In genomic region chr9:64385511-64386465, GRCm38 (mm10) we compare ENCODE assay signal across 8 mouse cellular contexts. TPM values are rescaled to one million over a fixed set of nuclear protein-coding genes. Genes with fewer than 3 reads are reported as not detected.
A peak's percentile ranks its signal among the peaks of the same experiment; 100 is the strongest.
DNase-seq lines count a peak whose midpoint lies in the region; ATAC-seq and TF ChIP-seq lines count a peak whose summit lies in the region.

Megf11 (plus strand) TSS chr9:64385626.

- WGBS in kidney, embryonic 15.5 days, result under 1% methylated on average over 87 of the region's 93 CpGs
- 3% methylated on average over 93 of the region's 93 CpGs for WGBS in forebrain, postnatal 0 days
- 2% methylated on average over 72 of the region's 93 CpGs for WGBS in liver, postnatal 0 days (ENCODE audit: insufficient replicate concordance)

- peaks cover 32% of the 10 kb centered on the region for H3K4me1 ChIP-seq in kidney, embryonic 15.5 days
- 0 out of 2 replicates have a peak, but pooled peaks cover 2% of the 10 kb centered on the region for H3K4me1 ChIP-seq in forebrain, postnatal 0 days (ENCODE audit: insufficient read depth)
- H3K4me1 ChIP-seq in liver, postnatal 0 days (ENCODE audit: insufficient read depth), result peaks cover 11% of the 10 kb centered on the region; the same call in 1 of the 2 replicates

- H3K9me3 ChIP-seq in kidney, embryonic 15.5 days (replicated peaks), result peaks cover 2% of the 10 kb centered on the region; the same call in 1 of the 2 replicates
- H3K9me3 ChIP-seq in forebrain, postnatal 0 days (ENCODE audit: low read length), result no peaks in the 10 kb centered on the region
- H3K9me3 ChIP-seq in liver, postnatal 0 days (ENCODE audit: low read length), result no peaks in the 10 kb centered on the region

- TF ChIP-seq CTCF in forebrain, postnatal 0 days (IDR thresholded peaks at IDR 0.05; ENCODE audit: low read depth), result no peak
- TF ChIP-seq CTCF in liver, postnatal 0 days (IDR thresholded peaks at IDR 0.05; ENCODE audit: low read depth), result no peak

- DNase-seq in kidney, adult 11 months, result no peak
- DNase-seq in cerebellum, adult 18-20 months, result peak; percentile 71 to 80
- DNase-seq in forebrain, postnatal 0 days, result peak; percentile 74
- DNase-seq in kidney, postnatal 25 days, result peak; percentile 14 to 46
- peak; percentile 22 for DNase-seq in liver, postnatal 0 days
- peak; percentile 67 to 75 for DNase-seq in right cerebral cortex, postnatal 10 days (ENCODE audit: low spot score in 2 of 2)
- no peak for DNase-seq in thymus, postnatal 25 days

- TF ChIP-seq EP300 in liver, postnatal 0 days (IDR thresholded peaks at IDR 0.05; ENCODE audit: low read depth), result no peak

- peak within 1 kb of the TSS; percentile 100 for H3K4me2 ChIP-seq in kidney, embryonic 15.5 days
- H3K4me2 ChIP-seq in forebrain, postnatal 0 days (ENCODE audit: low read depth), result peak within 1 kb of the TSS; percentile 100
- peak within 1 kb of the TSS; percentile 67 for H3K4me2 ChIP-seq in liver, postnatal 0 days (ENCODE audit: low read depth, low read length)

- ATAC-seq in kidney, embryonic 15.5 days (replicated peaks; ENCODE audit: low FRiP score), result peak; percentile 66
- ATAC-seq in forebrain, postnatal 0 days, result peak; percentile 73
- peak; percentile 35; the same call in 1 of the 2 replicates for ATAC-seq in liver, postnatal 0 days

- H3K36me3 ChIP-seq in kidney, embryonic 15.5 days, result no peaks in the 10 kb centered on the region
- no peaks in the 10 kb centered on the region for H3K36me3 ChIP-seq in forebrain, postnatal 0 days (ENCODE audit: insufficient read depth)
- no peaks in the 10 kb centered on the region for H3K36me3 ChIP-seq in liver, postnatal 0 days (replicated peaks; ENCODE audit: insufficient read depth, low read length)

- peak within 1 kb of the TSS; percentile 57 for H3K9ac ChIP-seq in kidney, embryonic 15.5 days
- H3K9ac ChIP-seq in forebrain, postnatal 0 days, result peak within 1 kb of the TSS; percentile 56
- no peak within 1 kb of the TSS; the same call in 1 of the 2 replicates for H3K9ac ChIP-seq in liver, postnatal 0 days (replicated peaks)

- peak within 1 kb of the TSS; percentile 62 for H3K4me3 ChIP-seq in kidney, embryonic 15.5 days (replicated peaks)
- peak within 1 kb of the TSS; percentile 61 for H3K4me3 ChIP-seq in forebrain, postnatal 0 days (ENCODE audit: low read depth, low read length)
- peak within 1 kb of the TSS; percentile 31 for H3K4me3 ChIP-seq in liver, postnatal 0 days (ENCODE audit: low read depth, low read length)

- peaks cover 77% of the 10 kb centered on the region for H3K27me3 ChIP-seq in kidney, embryonic 15.5 days
- peaks cover 11% of the 10 kb centered on the region for H3K27me3 ChIP-seq in forebrain, postnatal 0 days (ENCODE audit: insufficient read depth, low read length)
- peaks cover 56% of the 10 kb centered on the region for H3K27me3 ChIP-seq in liver, postnatal 0 days (ENCODE audit: insufficient read depth, low read length)

- H3K27ac ChIP-seq in kidney, embryonic 15.5 days, result no peak within 1 kb of the TSS
- no peak within 1 kb of the TSS for H3K27ac ChIP-seq in forebrain, postnatal 0 days (ENCODE audit: low read depth, low read length)
- no peak within 1 kb of the TSS for H3K27ac ChIP-seq in liver, postnatal 0 days (ENCODE audit: low read depth)

RNA-seq across cellular contexts. Expression of gene Megf11, which starts in this region (rescaled TPM):
- 3.9 and 4.0 TPM in 2 replicates for polyA plus RNA-seq in kidney, embryonic 15.5 days (2015; fragmentation: Nextera tagmentation; extraction: Ambion mirVana)
- total RNA-seq in forebrain, postnatal 0 days (2014; rRNA removed), result 7.4 and 14.5 TPM in 2 replicates
- 5.0 and 8.9 TPM in 2 replicates for polyA plus RNA-seq in forebrain, postnatal 0 days (2015; fragmentation: Nextera tagmentation; extraction: Ambion mirVana)
- polyA plus RNA-seq in liver, postnatal 0 days (2015; fragmentation: Nextera tagmentation; extraction: Ambion mirVana), result 0.11 and 0.15 TPM in 2 replicates

Comparison
In these comparisons a context has a peak if more than half of its experiments do, and no peak if none do; other contexts are left out.
1. DNase-seq: peak in cerebellum, adult 18-20 months (2 of 2), forebrain, postnatal 0 days (single experiment), kidney, postnatal 25 days (2 of 2) and right cerebral cortex, postnatal 10 days (2 of 2); none in kidney, adult 11 months (single experiment) and thymus, postnatal 25 days (single experiment).
2. Peak in DNase-seq, ATAC-seq, H3K4me3 ChIP-seq and H3K4me2 ChIP-seq in liver, postnatal 0 days; RNA of the gene not detected or under 1 TPM.
3. Peak in every context shown above with its lines, with median percentiles within 50 percentile points of each other: ATAC-seq, H3K4me2 ChIP-seq and H3K4me3 ChIP-seq.